Mouse (Mus musculus): ENCODE data around the gene Kdm4a. TPM values are rescaled to one million over a fixed set of nuclear protein-coding genes. Genes with fewer than 3 reads are reported as not detected.

Kdm4a gene
- polyA plus RNA-seq, 1 experiment from 2014 or later = 17.8 TPM

DNA sequence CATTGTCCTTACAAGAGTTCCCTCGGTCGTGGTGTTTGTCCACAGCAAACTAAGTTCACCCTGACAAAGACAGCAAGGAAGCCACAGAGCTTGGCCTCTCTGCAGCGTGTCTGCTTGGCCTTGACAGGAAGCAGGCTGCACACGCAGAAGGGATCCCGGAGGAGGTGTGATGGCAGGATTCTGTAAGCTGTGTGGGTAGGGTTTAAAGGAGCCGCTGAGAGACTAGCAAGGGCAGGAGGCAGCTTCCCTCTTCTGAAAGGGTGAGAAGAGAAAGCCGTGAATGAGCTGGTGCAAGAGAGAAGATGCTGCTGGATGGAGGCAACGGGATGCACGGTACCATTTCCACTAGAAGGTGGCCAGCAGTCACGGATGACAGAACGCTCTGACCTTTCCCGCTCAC, 67.2 kb downstream of the Kdm4a start:
- Histone ChIP-seq H3K4me2 (no peak overlapping the region), H3K4me1 (replicated peaks) (peaks cover 18% of the 10 kb centered on the region), H3K4me3 (no peak overlapping the region), H3K9ac (no peak overlapping the region), H3K9me3 (replicated peaks) (no peaks in the 10 kb centered on the region), H3K27me3 (no peaks in the 10 kb centered on the region), H3K27ac (no peak overlapping the region), H3K36me3 (no peaks in the 10 kb centered on the region)
- ATAC-seq (replicated peaks; ENCODE audit: insufficient number of reproducible peaks, insufficient read depth, low FRiP score, low read depth) = no peak
- 64% methylated on average over 12 of the region's 12 CpGs for WGBS

DNA sequence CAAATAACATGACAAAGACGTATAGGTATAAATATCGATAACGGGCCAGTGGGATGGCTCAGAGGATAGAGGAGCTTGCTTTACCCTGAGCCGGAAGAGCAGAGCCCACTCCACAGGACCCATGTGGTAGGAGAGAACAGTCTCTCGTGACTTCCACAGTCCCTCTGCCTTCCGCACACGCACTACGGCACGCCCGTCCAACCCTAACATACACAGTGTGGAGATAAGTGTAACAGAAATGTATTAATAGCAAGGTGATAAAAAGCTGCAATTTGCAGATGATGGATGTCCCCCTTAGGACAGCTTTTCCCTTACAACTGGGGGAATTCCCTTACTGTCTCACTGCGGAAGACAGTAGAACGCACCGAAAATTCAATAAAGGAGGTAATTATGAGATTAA, 70.2 kb downstream of the Kdm4a start:
- Histone ChIP-seq H3K27me3 (no peaks in the 10 kb centered on the region), H3K4me2 (peak overlapping the region; percentile 14; the same call in 1 of the 2 replicates), H3K9me3 (replicated peaks) (no peaks in the 10 kb centered on the region), H3K4me1 (replicated peaks) (peaks cover 28% of the 10 kb centered on the region), H3K4me3 (no peak overlapping the region), H3K36me3 (no peaks in the 10 kb centered on the region), H3K27ac (peak overlapping the region; percentile 65), H3K9ac (no peak overlapping the region)
- 0 out of 2 replicates have a peak, but pooled peaks have one; percentile 33 for ATAC-seq (replicated peaks; ENCODE audit: insufficient number of reproducible peaks, insufficient read depth, low FRiP score, low read depth)
- WGBS = 47% methylated on average over 13 of the region's 13 CpGs

GRCm38 (mm10) chr4:118108779-118109178, 71.1 kb downstream of the Kdm4a start:
- 50% methylated on average over 7 of the region's 7 CpGs for WGBS
- H3K4me2 ChIP-seq = no peak overlapping the region
- H3K27me3 ChIP-seq = no peaks in the 10 kb centered on the region
- H3K27ac ChIP-seq = peak overlapping the region; percentile 65
- H3K9me3 ChIP-seq (replicated peaks) = no peaks in the 10 kb centered on the region
- no peak overlapping the region for H3K9ac ChIP-seq
- no peaks in the 10 kb centered on the region for H3K36me3 ChIP-seq
- ATAC-seq (replicated peaks; ENCODE audit: insufficient number of reproducible peaks, insufficient read depth, low FRiP score, low read depth) = no peak
- no peak overlapping the region for H3K4me3 ChIP-seq
- H3K4me1 ChIP-seq (replicated peaks) = peaks cover 28% of the 10 kb centered on the region

DNA sequence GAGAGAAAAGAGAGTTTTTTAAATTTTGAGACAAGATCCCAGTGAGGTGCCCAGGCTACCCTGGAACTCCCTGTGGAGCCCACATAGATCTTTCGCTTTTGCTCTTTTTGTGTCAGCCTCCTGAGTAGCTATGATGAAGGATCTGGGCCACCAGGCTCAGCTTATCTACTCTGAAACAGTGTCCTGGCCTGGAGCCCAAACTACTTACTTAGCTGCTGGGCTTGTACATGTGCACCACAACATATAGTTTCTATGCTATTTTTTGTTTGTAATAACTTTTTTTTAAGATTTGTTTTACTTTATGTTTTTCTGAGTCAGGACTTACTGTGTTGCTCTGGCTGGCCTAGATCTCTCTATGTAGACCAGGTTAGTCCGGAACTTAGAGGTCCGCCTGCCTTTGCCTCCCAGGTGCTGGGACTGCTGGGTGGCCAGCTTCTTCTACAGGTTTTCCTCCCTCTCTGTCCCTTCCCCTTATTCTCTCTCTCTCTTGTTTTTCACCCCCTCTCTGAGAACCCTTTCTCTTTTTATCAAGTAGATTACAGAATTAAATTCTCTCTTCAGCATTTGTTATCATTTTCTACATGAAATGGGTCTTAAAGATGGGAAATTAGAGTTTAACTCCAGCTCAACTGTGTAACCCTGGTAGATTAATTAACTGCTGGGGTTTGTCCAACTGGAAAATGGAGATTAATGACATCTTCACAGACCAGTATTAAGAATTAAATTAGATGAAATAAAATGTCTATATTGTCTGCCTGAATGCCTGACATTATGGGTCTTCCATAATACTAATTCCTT, 74.4 kb downstream of the Kdm4a start:
- no peaks in the 10 kb centered on the region for H3K9me3 ChIP-seq (replicated peaks)
- H3K36me3 ChIP-seq = no peaks in the 10 kb centered on the region
- H3K9ac ChIP-seq = no peak overlapping the region
- H3K4me2 ChIP-seq = no peak overlapping the region
- H3K27ac ChIP-seq = no peak overlapping the region
- H3K27me3 ChIP-seq = no peaks in the 10 kb centered on the region
- peaks cover 28% of the 10 kb centered on the region for H3K4me1 ChIP-seq (replicated peaks)
- H3K4me3 ChIP-seq = no peak overlapping the region
- 60% methylated on average over 3 of the region's 3 CpGs for WGBS
- no peak for ATAC-seq (replicated peaks; ENCODE audit: insufficient number of reproducible peaks, insufficient read depth, low FRiP score, low read depth)

- Histone ChIP-seq H3K27me3 (no peaks in the 10 kb centered on the region), H3K9me3 (replicated peaks) (no peaks in the 10 kb centered on the region), H3K4me1 (replicated peaks) (peaks cover 10% of the 10 kb centered on the region), H3K4me3 (no peak overlapping the region), H3K36me3 (no peaks in the 10 kb centered on the region), H3K9ac (no peak overlapping the region), H3K4me2 (no peak overlapping the region), H3K27ac (no peak overlapping the region)
- no peak for ATAC-seq (replicated peaks; ENCODE audit: insufficient number of reproducible peaks, insufficient read depth, low FRiP score, low read depth)
- WGBS = 60% methylated on average over 8 of the region's 8 CpGs
Measured at GRCm38 (mm10) chr4:118103280-118103830, 76.5 kb downstream of the Kdm4a start.

GRCm38 (mm10) chr4:118101497-118101896, 78.3 kb downstream of the Kdm4a start:
- ATAC-seq (replicated peaks; ENCODE audit: insufficient number of reproducible peaks, insufficient read depth, low FRiP score, low read depth) = no peak
- Histone ChIP-seq H3K4me1 (replicated peaks) (peaks cover 7% of the 10 kb centered on the region), H3K9ac (no peak overlapping the region), H3K4me3 (no peak overlapping the region), H3K27me3 (no peaks in the 10 kb centered on the region), H3K4me2 (no peak overlapping the region), H3K27ac (no peak overlapping the region), H3K36me3 (no peaks in the 10 kb centered on the region), H3K9me3 (replicated peaks) (no peaks in the 10 kb centered on the region)
- 69% methylated on average over 6 of the region's 6 CpGs for WGBS

GRCm38 (mm10) chr4:118099637-118100364, 80.0 kb downstream of the Kdm4a start:
- H3K9me3 ChIP-seq (replicated peaks) = no peaks in the 10 kb centered on the region
- H3K27me3 ChIP-seq = no peaks in the 10 kb centered on the region
- no peak overlapping the region for H3K27ac ChIP-seq
- H3K9ac ChIP-seq = no peak overlapping the region
- WGBS = 81% methylated on average over 8 of the region's 8 CpGs
- H3K4me1 ChIP-seq (replicated peaks) = no peaks in the 10 kb centered on the region
- ATAC-seq (replicated peaks; ENCODE audit: insufficient number of reproducible peaks, insufficient read depth, low FRiP score, low read depth) = no peak
- no peak overlapping the region for H3K4me3 ChIP-seq
- H3K36me3 ChIP-seq = no peaks in the 10 kb centered on the region
- H3K4me2 ChIP-seq = no peak overlapping the region

GRCm38 (mm10) chr4:118098571-118098970, 81.3 kb downstream of the Kdm4a start:
- no peaks in the 10 kb centered on the region for H3K36me3 ChIP-seq
- no peak overlapping the region for H3K4me2 ChIP-seq
- no peaks in the 10 kb centered on the region for H3K4me1 ChIP-seq (replicated peaks)
- H3K9me3 ChIP-seq (replicated peaks) = no peaks in the 10 kb centered on the region
- no peak overlapping the region for H3K4me3 ChIP-seq
- no peak overlapping the region for H3K9ac ChIP-seq
- no peak for ATAC-seq (replicated peaks; ENCODE audit: insufficient number of reproducible peaks, insufficient read depth, low FRiP score, low read depth)
- H3K27ac ChIP-seq = no peak overlapping the region
- H3K27me3 ChIP-seq = no peaks in the 10 kb centered on the region
- WGBS = 86% methylated on average over 6 of the region's 6 CpGs

- Histone ChIP-seq H3K4me3 (no peak overlapping the region), H3K9me3 (replicated peaks) (no peaks in the 10 kb centered on the region), H3K9ac (no peak overlapping the region), H3K27me3 (no peaks in the 10 kb centered on the region), H3K4me2 (no peak overlapping the region), H3K4me1 (replicated peaks) (no peaks in the 10 kb centered on the region), H3K36me3 (no peaks in the 10 kb centered on the region), H3K27ac (no peak overlapping the region)
- WGBS = 69% methylated on average over 6 of the region's 6 CpGs
- no peak for ATAC-seq (replicated peaks; ENCODE audit: insufficient number of reproducible peaks, insufficient read depth, low FRiP score, low read depth)
Measured at GRCm38 (mm10) chr4:118096069-118096468, 83.8 kb downstream of the Kdm4a start.

DNA sequence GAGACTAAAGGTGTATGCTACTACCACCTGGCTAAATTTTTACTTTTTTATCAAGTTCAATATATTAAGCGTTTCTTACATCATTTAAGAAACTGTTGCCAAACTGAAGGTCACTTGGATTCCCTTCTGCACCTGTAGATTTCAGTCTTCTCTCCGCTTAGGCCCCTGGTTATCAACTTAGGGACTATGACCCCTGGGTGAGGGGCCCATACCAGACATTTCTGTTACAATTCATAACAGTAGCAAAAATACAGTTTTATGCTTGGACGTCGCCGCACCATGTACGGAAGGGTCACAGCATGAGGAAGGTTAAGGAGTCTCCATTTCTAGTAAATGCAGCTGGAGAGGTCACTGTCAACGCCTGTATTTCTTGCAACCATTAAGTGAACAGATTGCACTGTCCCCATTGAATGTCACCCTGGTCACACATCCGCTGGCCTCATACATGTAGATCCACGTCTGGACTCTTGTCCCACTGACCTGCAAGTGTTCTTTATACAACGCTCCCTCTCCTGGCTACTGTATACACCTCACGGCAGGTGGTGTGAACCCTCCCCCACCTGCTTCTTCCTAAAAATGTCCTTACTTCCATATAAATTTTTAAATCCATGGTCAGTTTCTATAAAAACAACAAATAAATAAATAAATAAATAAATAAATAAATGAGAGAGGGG, 86.9 kb downstream of the Kdm4a start:
- no peaks in the 10 kb centered on the region for H3K9me3 ChIP-seq (replicated peaks)
- H3K4me2 ChIP-seq = no peak overlapping the region
- H3K9ac ChIP-seq = no peak overlapping the region
- no peak for ATAC-seq (replicated peaks; ENCODE audit: insufficient number of reproducible peaks, insufficient read depth, low FRiP score, low read depth)
- H3K4me3 ChIP-seq = no peak overlapping the region
- WGBS = 91% methylated on average over 11 of the region's 11 CpGs
- no peaks in the 10 kb centered on the region for H3K36me3 ChIP-seq
- no peaks in the 10 kb centered on the region for H3K4me1 ChIP-seq (replicated peaks)
- H3K27ac ChIP-seq = no peak overlapping the region
- H3K27me3 ChIP-seq = no peaks in the 10 kb centered on the region

- 84% methylated on average over 11 of the region's 11 CpGs for WGBS
- no peaks in the 10 kb centered on the region for H3K4me1 ChIP-seq (replicated peaks)
- H3K27ac ChIP-seq = no peak overlapping the region
- H3K9me3 ChIP-seq (replicated peaks) = no peaks in the 10 kb centered on the region
- H3K27me3 ChIP-seq = no peaks in the 10 kb centered on the region
- H3K4me3 ChIP-seq = no peak overlapping the region
- H3K36me3 ChIP-seq = no peaks in the 10 kb centered on the region
- no peak overlapping the region for H3K4me2 ChIP-seq
- no peak overlapping the region for H3K9ac ChIP-seq
- no peak for ATAC-seq (replicated peaks; ENCODE audit: insufficient number of reproducible peaks, insufficient read depth, low FRiP score, low read depth)
Measured at GRCm38 (mm10) chr4:118090449-118090848, 89.4 kb downstream of the Kdm4a start.
